Mouse (Mus musculus): ENCODE data around the gene Ppp2r2d. TPM values are rescaled to one million over a fixed set of nuclear protein-coding genes. Genes with fewer than 3 reads are reported as not detected.

Ppp2r2d gene
- polyA plus RNA-seq, 2 experiments: 40.9 to 48.7 TPM

DNA sequence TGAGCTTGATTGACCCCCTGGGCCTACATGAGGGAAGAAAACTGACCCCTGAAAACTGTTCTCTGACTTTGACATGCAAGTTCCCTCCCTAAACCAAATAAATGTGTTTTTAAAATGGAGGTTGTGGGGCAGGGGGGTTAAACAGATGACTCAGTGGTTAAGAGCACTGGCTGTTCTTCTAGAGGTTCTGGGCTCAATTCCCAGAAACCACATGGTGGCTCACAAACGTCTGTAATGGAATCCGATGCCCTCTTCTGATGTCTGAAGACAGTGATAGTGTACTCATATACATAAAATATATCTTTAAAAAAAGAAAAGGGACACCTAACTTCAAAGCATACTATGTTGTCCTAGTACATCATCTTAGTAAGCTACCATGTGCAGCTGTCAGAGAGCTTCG, 29.2 kb downstream of the Ppp2r2d start:
- Histone ChIP-seq H3K4me2 (replicated peaks; ENCODE audit: low read depth, low read length, severe bottlenecking) (no peak overlapping the region), H3K27me3 (ENCODE audit: control insufficient read depth, insufficient read depth, low read length) (no peaks in the 10 kb centered on the region), H3K27ac (replicated peaks; ENCODE audit: low read depth, low read length) (no peak overlapping the region), H3K36me3 (ENCODE audit: control insufficient read depth, insufficient read depth, low read length) (peaks cover 94% of the 10 kb centered on the region), H3K4me3 (replicated peaks; ENCODE audit: low read length) (no peak overlapping the region), H3K9ac (ENCODE audit: low read depth, low read length, severe bottlenecking) (no peak overlapping the region), H3K4me1 (ENCODE audit: control insufficient read depth, insufficient read depth, low read length) (no peaks in the 10 kb centered on the region), H3K9me3 (ENCODE audit: control insufficient read depth, low read length) (no peaks in the 10 kb centered on the region)
- DNase-seq (ENCODE audit: low spot score) (no peak), ATAC-seq (ENCODE audit: low FRiP score, low read depth) (no peak)
- WGBS: 88% methylated on average over 3 of the region's 3 CpGs
- TF ChIP-seq POLR2A (IDR thresholded peaks at IDR 0.05; ENCODE audit: borderline replicate concordance, extremely low read depth, insufficient read depth, insufficient read length): no peak

DNA sequence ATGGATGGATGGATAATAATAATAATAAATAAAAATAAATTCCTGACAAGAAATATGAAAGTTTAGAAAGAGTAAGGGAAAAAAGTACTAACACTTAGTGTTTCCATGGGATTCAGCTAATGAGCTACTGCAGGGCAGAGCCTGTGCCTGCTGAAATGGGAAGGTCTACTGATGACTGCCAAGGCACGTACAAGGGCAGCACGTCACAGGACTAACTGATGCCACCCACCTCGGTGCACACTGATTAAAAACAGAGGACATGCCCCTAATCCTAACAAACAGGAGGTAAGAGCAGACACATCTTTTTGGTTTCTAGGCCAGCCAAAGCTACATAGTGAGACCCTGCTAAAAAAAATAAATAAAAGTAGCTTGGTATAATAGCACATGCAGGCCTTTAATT, 37.8 kb downstream of the Ppp2r2d start:
- TF ChIP-seq POLR2A (IDR thresholded peaks at IDR 0.05; ENCODE audit: borderline replicate concordance, extremely low read depth, insufficient read depth, insufficient read length): no peak
- DNase-seq (ENCODE audit: low spot score) (no peak), ATAC-seq (ENCODE audit: low FRiP score, low read depth) (no peak)
- Histone ChIP-seq H3K4me3 (replicated peaks; ENCODE audit: low read length) (no peak overlapping the region), H3K27ac (replicated peaks; ENCODE audit: low read depth, low read length) (no peak overlapping the region), H3K4me1 (ENCODE audit: control insufficient read depth, insufficient read depth, low read length) (no peaks in the 10 kb centered on the region; the same call in 1 of the 2 replicates), H3K36me3 (ENCODE audit: control insufficient read depth, insufficient read depth, low read length) (peaks cover 68% of the 10 kb centered on the region), H3K27me3 (ENCODE audit: control insufficient read depth, insufficient read depth, low read length) (no peaks in the 10 kb centered on the region), H3K4me2 (replicated peaks; ENCODE audit: low read depth, low read length, severe bottlenecking) (no peak overlapping the region), H3K9ac (ENCODE audit: low read depth, low read length, severe bottlenecking) (no peak overlapping the region), H3K9me3 (ENCODE audit: control insufficient read depth, low read length) (no peaks in the 10 kb centered on the region)
- WGBS: 87% methylated on average over 3 of the region's 3 CpGs

DNA sequence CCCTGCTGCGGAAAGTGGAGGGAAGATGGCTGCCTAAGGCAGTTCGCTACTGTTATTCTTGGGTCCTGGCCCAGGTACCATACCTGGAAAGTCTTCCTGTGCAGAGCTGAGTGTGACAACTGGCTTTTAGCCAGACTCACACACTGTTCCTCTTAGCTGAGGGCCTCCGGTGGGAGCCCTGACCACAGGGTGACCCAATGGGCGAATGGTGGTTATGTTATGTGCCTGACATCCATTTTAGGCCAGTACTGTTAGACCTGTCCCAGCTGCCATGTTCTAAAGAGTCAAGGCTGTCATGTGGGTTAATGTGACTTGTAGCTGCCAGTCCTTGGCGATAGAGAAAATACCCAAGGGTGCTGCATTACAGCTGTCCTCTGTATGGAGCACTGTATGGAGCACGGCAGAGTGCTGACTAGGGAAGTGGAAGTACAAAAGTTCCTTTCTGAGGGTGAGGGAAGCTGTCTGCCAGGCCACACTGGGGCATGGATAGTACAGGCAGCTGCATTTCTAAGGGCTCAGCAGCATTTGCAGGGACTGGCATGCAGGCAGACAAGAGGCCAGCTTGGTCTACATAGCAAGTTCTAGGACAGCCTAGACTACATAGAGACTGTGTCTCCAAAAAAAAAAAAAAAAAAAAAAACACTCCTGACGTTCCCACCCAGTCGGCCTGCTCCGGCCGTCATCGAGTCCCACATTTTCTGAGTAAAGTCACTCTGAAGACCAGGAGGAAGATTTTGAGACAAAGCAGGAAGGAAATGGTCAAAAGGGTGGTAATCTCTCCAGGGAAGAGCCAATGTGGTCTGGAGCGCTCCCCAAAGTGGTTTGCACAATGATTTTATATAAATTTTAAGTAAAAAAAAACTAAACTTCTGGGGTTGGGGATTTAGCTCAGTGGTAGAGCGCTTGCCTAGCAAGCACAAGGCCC, 39.7 kb downstream of the Ppp2r2d start:
- WGBS: 79% methylated on average over 13 of the region's 13 CpGs
- peak; percentile 50; the same call in 1 of the 2 replicates for ATAC-seq (ENCODE audit: low FRiP score, low read depth)
- no peak overlapping the region for H3K9ac ChIP-seq (ENCODE audit: low read depth, low read length, severe bottlenecking)

DNA sequence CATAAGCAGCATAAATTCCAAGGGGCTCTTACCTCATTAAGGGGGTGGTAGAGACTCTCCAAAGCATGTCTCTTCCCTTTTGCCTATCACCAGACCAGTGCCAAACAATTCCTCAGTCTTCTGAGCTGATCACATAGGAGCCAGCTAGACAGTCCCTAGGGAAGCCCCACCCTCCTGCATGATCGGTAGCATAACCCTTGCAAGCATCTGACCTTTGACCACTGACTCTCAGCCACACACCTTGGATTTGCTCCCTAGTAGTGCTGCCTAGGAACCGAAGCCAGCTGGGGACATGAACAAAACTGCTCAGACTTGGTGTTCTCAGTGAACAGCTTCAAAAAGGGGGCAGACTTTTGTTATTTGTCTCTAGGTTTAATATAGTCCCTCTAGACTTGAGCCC, 52.2 kb downstream of the Ppp2r2d start:
- H3K27ac ChIP-seq (replicated peaks; ENCODE audit: low read depth, low read length): no peak overlapping the region
- H3K9ac ChIP-seq (ENCODE audit: low read depth, low read length, severe bottlenecking): no peak overlapping the region
- 78% methylated on average over 2 of the region's 2 CpGs for WGBS
- H3K27me3 ChIP-seq (ENCODE audit: control insufficient read depth, insufficient read depth, low read length): no peaks in the 10 kb centered on the region
- no peaks in the 10 kb centered on the region for H3K4me1 ChIP-seq (ENCODE audit: control insufficient read depth, insufficient read depth, low read length)
- no peaks in the 10 kb centered on the region for H3K9me3 ChIP-seq (ENCODE audit: control insufficient read depth, low read length)
- ATAC-seq (ENCODE audit: low FRiP score, low read depth) (no peak), DNase-seq (ENCODE audit: low spot score) (no peak)
- no peak for TF ChIP-seq POLR2A (IDR thresholded peaks at IDR 0.05; ENCODE audit: borderline replicate concordance, extremely low read depth, insufficient read depth, insufficient read length)
- H3K36me3 ChIP-seq (ENCODE audit: control insufficient read depth, insufficient read depth, low read length): peaks cover 42% of the 10 kb centered on the region
- no peak overlapping the region for H3K4me3 ChIP-seq (replicated peaks; ENCODE audit: low read length)
- H3K4me2 ChIP-seq (replicated peaks; ENCODE audit: low read depth, low read length, severe bottlenecking): no peak overlapping the region

More for the DNA sequence above, 39.7 kb downstream of the Ppp2r2d start:
- Histone ChIP-seq H3K4me3 (replicated peaks; ENCODE audit: low read length) (no peak overlapping the region), H3K9me3 (ENCODE audit: control insufficient read depth, low read length) (no peaks in the 10 kb centered on the region), H3K27me3 (ENCODE audit: control insufficient read depth, insufficient read depth, low read length) (no peaks in the 10 kb centered on the region), H3K36me3 (ENCODE audit: control insufficient read depth, insufficient read depth, low read length) (peaks cover 50% of the 10 kb centered on the region), H3K4me1 (ENCODE audit: control insufficient read depth, insufficient read depth, low read length) (no peaks in the 10 kb centered on the region; the same call in 1 of the 2 replicates), H3K27ac (replicated peaks; ENCODE audit: low read depth, low read length) (0 out of 2 replicates have a peak overlapping the region, but pooled peaks have one; percentile 33), H3K4me2 (replicated peaks; ENCODE audit: low read depth, low read length, severe bottlenecking) (no peak overlapping the region)
- DNase-seq (ENCODE audit: low spot score): no peak
- TF ChIP-seq POLR2A (IDR thresholded peaks at IDR 0.05; ENCODE audit: borderline replicate concordance, extremely low read depth, insufficient read depth, insufficient read length): no peak

DNA sequence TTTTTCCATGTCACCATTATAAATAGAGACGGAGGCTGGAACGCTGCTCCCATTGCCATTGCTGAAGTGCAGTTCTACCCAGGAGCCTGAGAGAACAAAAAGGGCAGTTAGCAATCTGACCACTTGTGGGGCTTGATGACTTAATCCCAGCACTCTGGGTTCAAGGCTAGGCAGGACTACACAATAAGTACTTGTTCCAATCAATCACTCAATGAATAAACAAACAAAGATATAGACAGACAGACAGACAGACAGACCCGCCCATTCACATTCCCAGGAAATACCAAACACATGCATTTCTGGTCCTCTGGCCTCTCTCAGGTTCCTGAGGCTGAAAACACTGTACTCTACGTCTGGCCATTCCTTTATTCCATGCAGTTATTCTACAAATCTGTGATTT, 52.9 kb downstream of the Ppp2r2d start:
- 79% methylated on average over 4 of the region's 4 CpGs for WGBS
- no peak for TF ChIP-seq POLR2A (IDR thresholded peaks at IDR 0.05; ENCODE audit: borderline replicate concordance, extremely low read depth, insufficient read depth, insufficient read length)
- DNase-seq (ENCODE audit: low spot score): no peak
- Histone ChIP-seq H3K36me3 (ENCODE audit: control insufficient read depth, insufficient read depth, low read length) (peaks cover 37% of the 10 kb centered on the region), H3K4me2 (replicated peaks; ENCODE audit: low read depth, low read length, severe bottlenecking) (no peak overlapping the region), H3K4me1 (ENCODE audit: control insufficient read depth, insufficient read depth, low read length) (no peaks in the 10 kb centered on the region), H3K9ac (ENCODE audit: low read depth, low read length, severe bottlenecking) (no peak overlapping the region), H3K27ac (replicated peaks; ENCODE audit: low read depth, low read length) (no peak overlapping the region), H3K9me3 (ENCODE audit: control insufficient read depth, low read length) (no peaks in the 10 kb centered on the region), H3K27me3 (ENCODE audit: control insufficient read depth, insufficient read depth, low read length) (no peaks in the 10 kb centered on the region), H3K4me3 (replicated peaks; ENCODE audit: low read length) (no peak overlapping the region)
- no peak for ATAC-seq (ENCODE audit: low FRiP score, low read depth)

Measured in limb, embryonic 14.5 days (tissue).